Mouse (Mus musculus) olfactory bulb, adult 2 months (tissue): Measurements from ENCODE around the gene Ptgfrn.

Experiments used
- CTCF ChIP-seq: fragments of 200-500 bp; IDR thresholded peaks from 2 replicates; pipeline ENCODE4 v1.5.1; 2012; ENCODE audit warnings: low read depth, mild to moderate bottlenecking, low read length, moderate library complexity; ENCODE audit not compliant: insufficient read depth
- POLR2A ChIP-seq: fragments of 200-500 bp; IDR thresholded peaks from 2 replicates; pipeline ENCODE4 v1.6.1; 2012; ENCODE audit warnings: mild to moderate bottlenecking, low read depth, low read length, moderate library complexity; ENCODE audit not compliant: insufficient read depth

DNA sequence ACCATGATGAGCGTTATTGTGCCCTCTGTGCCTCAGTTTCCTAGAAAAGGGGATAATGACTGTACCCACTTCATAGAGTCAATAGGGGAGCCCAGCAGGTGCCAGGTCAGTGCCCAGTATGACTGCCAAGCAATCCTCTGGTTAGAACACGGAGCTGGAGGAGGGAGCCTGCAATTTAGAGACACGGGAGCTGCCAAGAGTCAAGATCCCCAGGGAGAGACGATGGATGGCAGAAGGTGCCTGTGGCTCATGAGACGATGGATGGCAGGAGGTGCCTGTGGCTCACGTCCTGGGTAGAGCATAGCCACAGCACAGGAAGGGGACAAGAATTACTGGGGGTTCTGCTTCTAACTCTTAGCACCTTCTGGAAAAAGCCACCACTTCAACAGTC lies 32.4 kb downstream of the Ptgfrn start:
- TF ChIP-seq POLR2A (no peak), CTCF (no peak)
